ENCODE assay signal across 9 mouse cellular contexts in genomic region chr9:119063036-119063644, GRCm38 (mm10). TPM values are rescaled to one million over a fixed set of nuclear protein-coding genes. Genes with fewer than 3 reads are reported as not detected.
DNase-seq lines count a peak whose midpoint lies in the region; ATAC-seq lines count a peak whose summit lies in the region.
"Had no signal": no experiment of that assay in that cellular context is flagged by ENCODE, and none has a peak within 500 bp of the region (broad histone marks: within the 10 kb centered on the region; RNA-seq: fewer than 3 reads in every experiment).

No protein-coding gene starts in this region.

- no peak overlapping the region for H3K4me3 ChIP-seq in heart, embryonic 16.5 days (ENCODE audit: low read length)
- peak overlapping the region; percentile 29 for H3K4me3 ChIP-seq in macrophage (ENCODE audit: inconsistent target)

- no peaks in the 10 kb centered on the region for H3K27me3 ChIP-seq in heart, embryonic 16.5 days (ENCODE audit: control insufficient read depth, insufficient read depth, low read length)

- no peak for ATAC-seq in heart, embryonic 16.5 days (replicated peaks; ENCODE audit: extremely low read depth, insufficient read depth, low FRiP score)

- H3K9me3 ChIP-seq in heart, embryonic 16.5 days (replicated peaks; ENCODE audit: control insufficient read depth, low read length), result no peaks in the 10 kb centered on the region

- DNase-seq in heart, postnatal 36 days, result no peak
- peak; percentile 84 for DNase-seq in R1 (ENCODE audit: low read depth, low spot score)
- DNase-seq in kidney, postnatal 14 days, result peak; percentile 85
- no peak for DNase-seq in urinary bladder, postnatal 36 days (ENCODE audit: low spot score in 2 of 2)
- DNase-seq in adrenal gland, adult 8-10 months, result no peak
- no peak for DNase-seq in urinary bladder, postnatal 10 days (ENCODE audit: low spot score)
- DNase-seq: cerebellum, postnatal 25 days had no signal

- WGBS in heart, embryonic 16.5 days, result 35% methylated on average over 19 of the region's 19 CpGs
- 58% methylated on average over 19 of the region's 19 CpGs for WGBS in macrophage (ENCODE audit: missing documents)

- H3K4me1 ChIP-seq in heart, embryonic 16.5 days (ENCODE audit: control insufficient read depth, insufficient read depth, low read length), result peaks cover 2% of the 10 kb centered on the region; the same call in 1 of the 2 replicates

- H3K27ac ChIP-seq in heart, embryonic 16.5 days (ENCODE audit: low read length), result no peak overlapping the region
- no peak overlapping the region for H3K27ac ChIP-seq in macrophage

- H3K9ac ChIP-seq in heart, embryonic 16.5 days (ENCODE audit: low read length), result no peak overlapping the region

- H3K4me2 ChIP-seq in heart, embryonic 16.5 days (ENCODE audit: low read depth, low read length), result peak overlapping the region; percentile 19; the same call in 1 of the 2 replicates

- intact Hi-C loops in heart, postnatal 36 days (cut with DNase I), result loop anchor here (10.0 kb wide), 1 partner anchor 478 kb away; no protein-coding TSS in a partner anchor

- no peaks in the 10 kb centered on the region for H3K36me3 ChIP-seq in heart, embryonic 16.5 days (ENCODE audit: control insufficient read depth, insufficient read depth)
- no peaks in the 10 kb centered on the region for H3K36me3 ChIP-seq in macrophage (ENCODE audit: inconsistent target)

- no peaks in the 10 kb centered on the region for H3K79me2 ChIP-seq in macrophage (ENCODE audit: inconsistent target)

RNA-seq across cellular contexts. Expression of gene Vill, which starts 10.6 kb away (rescaled TPM):
- polyA plus RNA-seq in heart, embryonic 16.5 days (2015; fragmentation: Nextera tagmentation; extraction: Ambion mirVana), result 9.0 and 11.4 TPM in 2 replicates
- total RNA-seq in heart, postnatal 36 days (2021), result under 1 TPM; 0.41 to 0.69 TPM
- 10 to 100 TPM in 19 of 26 experiments, 1 to 10 TPM in 7; 3.6 to 43.0 (median 19.5) TPM for total RNA-seq in macrophage (2018; cell fraction: chromatin; rRNA removed)
- 10 to 100 TPM in 21 of 26 experiments, 1 to 10 TPM in 5; 7.5 to 27.5 (median 18.7) TPM for total RNA-seq in macrophage (2018; cell fraction: cytosol; rRNA removed)
- total RNA-seq in macrophage (2018; cell fraction: nucleus; rRNA removed), result 10 to 100 TPM in 23 of 26 experiments, 1 to 10 TPM in 3; 5.2 to 53.5 (median 21.5) TPM
- 16.0 to 25.2 TPM (median 19.3 TPM) in 3 replicates for polyA plus RNA-seq in macrophage (2018)
- 1 to 10 TPM; 2.4 to 4.6 (median 4.4) TPM for total RNA-seq in adrenal gland, adult 8-10 months (2022)

RNA-seq across cellular contexts. Expression of gene Plcd1, which starts 30.2 kb away (rescaled TPM):
- 23.0 and 23.8 TPM in 2 replicates for polyA plus RNA-seq in heart, embryonic 16.5 days (2015; fragmentation: Nextera tagmentation; extraction: Ambion mirVana)
- total RNA-seq in heart, postnatal 36 days (2021), result 10 to 100 TPM; 18.2 to 20.3 TPM
- total RNA-seq in macrophage (2018; cell fraction: chromatin; rRNA removed), result 10 to 100 TPM in 1 of 26 experiments, 1 to 10 TPM in 23, under 1 TPM in 2; 0.61 to 17.1 (median 3.0) TPM
- 1 to 10 TPM in 14 of 26 experiments, under 1 TPM in 12; 0.36 to 1.5 (median 1.1) TPM for total RNA-seq in macrophage (2018; cell fraction: cytosol; rRNA removed)
- total RNA-seq in macrophage (2018; cell fraction: nucleus; rRNA removed), result 1 to 10 TPM in 24 of 26 experiments, under 1 TPM in 2; 0.75 to 7.5 (median 2.6) TPM
- polyA plus RNA-seq in macrophage (2018), result 0.42 to 0.81 TPM (median 0.52 TPM) in 3 replicates
- total RNA-seq in adrenal gland, adult 8-10 months (2022), result 10 to 100 TPM in 2 of 4 experiments, 1 to 10 TPM in 2; 8.5 to 19.9 (median 13.2) TPM

RNA-seq across cellular contexts. Expression of gene Dlec1, which starts 39.1 kb away (rescaled TPM):
- polyA plus RNA-seq in heart, embryonic 16.5 days (2015; fragmentation: Nextera tagmentation; extraction: Ambion mirVana), result 0.67 and 0.84 TPM in 2 replicates
- under 1 TPM; 0.14 to 0.31 TPM for total RNA-seq in heart, postnatal 36 days (2021)
- total RNA-seq in macrophage (2018; cell fraction: chromatin; rRNA removed), result 1 to 10 TPM in 15 of 26 experiments, under 1 TPM in 8, not detected in 3; 0.16 to 3.7 (median 1.3) TPM
- under 1 TPM in 23 of 26 experiments, not detected in 3; 0.05 to 0.68 (median 0.11) TPM for total RNA-seq in macrophage (2018; cell fraction: cytosol; rRNA removed)
- 1 to 10 TPM in 7 of 26 experiments, under 1 TPM in 16, not detected in 3; 0.23 to 2.1 (median 0.67) TPM for total RNA-seq in macrophage (2018; cell fraction: nucleus; rRNA removed)
- polyA plus RNA-seq in macrophage (2018), result 0.06 to 0.12 TPM (median 0.10 TPM) in 3 replicates
- 1 to 10 TPM; 2.2 to 6.6 (median 4.5) TPM for total RNA-seq in adrenal gland, adult 8-10 months (2022)

Comparison
In these comparisons a context has a peak if more than half of its experiments do, and no peak if none do; other contexts are left out.
1. DNase-seq: peak in R1 (single experiment) and kidney, postnatal 14 days (single experiment); none in heart, postnatal 36 days (0 of 2), urinary bladder, postnatal 36 days (0 of 2), adrenal gland, adult 8-10 months (single experiment) and urinary bladder, postnatal 10 days (single experiment).